Mouse (Mus musculus) intestine, embryonic 15.5 days (tissue): ENCODE data around the gene Mllt3. TPM values are rescaled to one million over a fixed set of nuclear protein-coding genes. Genes with fewer than 3 reads are reported as not detected.

Source experiments
- ATAC-seq: fragments of 200-750 bp; cut with Nextera tagmentation; 2 replicates; pipeline ENCODE4 v1.8.0; 2017; ENCODE audit warnings: moderate TSS enrichment, moderate library complexity
- H3K27ac ChIP-seq: fragments of 300-500 bp; sonication (generic); 2 replicates; pipeline ENCODE4 v1.5.1; 2015; ENCODE audit warnings: mild to moderate bottlenecking, inconsistent platforms
- H3K27me3 ChIP-seq: fragments of 300-500 bp; sonication (generic); replicated peaks from 2 replicates; pipeline ENCODE4 v1.6.1; 2015; ENCODE audit warnings: inconsistent platforms
- H3K36me3 ChIP-seq: fragments of 300-500 bp; sonication (generic); 2 replicates; pipeline ENCODE4 v1.6.1; 2015; ENCODE audit warnings: inconsistent platforms
- H3K4me1 ChIP-seq: fragments of 300-500 bp; sonication (generic); replicated peaks from 2 replicates; pipeline ENCODE4 v1.6.1; 2015; ENCODE audit warnings: inconsistent platforms
- H3K4me2 ChIP-seq: fragments of 300-500 bp; sonication (generic); replicated peaks from 2 replicates; pipeline ENCODE4 v1.6.1; 2015; ENCODE audit warnings: mild to moderate bottlenecking, inconsistent platforms
- H3K4me3 ChIP-seq: fragments of 300-500 bp; sonication (generic); replicated peaks from 2 replicates; pipeline ENCODE4 v1.5.1; 2015; ENCODE audit warnings: inconsistent platforms
- H3K9ac ChIP-seq: fragments of 300-500 bp; sonication (generic); 2 replicates; pipeline ENCODE4 v1.6.1; 2015; ENCODE audit warnings: inconsistent platforms
- H3K9me3 ChIP-seq: fragments of 300-500 bp; sonication (generic); 2 replicates; pipeline ENCODE4 v1.6.1; 2016; ENCODE audit warnings: inconsistent platforms
- WGBS: fragments of 180-500 bp; shearing (Covaris S2); methylation state at CpG from one replicate; pipeline ENCODE4 v1.1.7; 2015; 5-methylcytosine and 5-hydroxymethylcytosine counted together
- polyA plus RNA-seq: library from polyadenylated mRNA; unstranded; fragments of >200 nt; fragmentation: Nextera tagmentation; extraction: Ambion mirVana; gene quantifications from 2 replicates; pipeline ENCODE4 v1.2.1, GENCODE M21; 2015

Mllt3 gene
- polyA plus RNA-seq, 1 experiment from 2014 or later = 38.4 TPM

DNA sequence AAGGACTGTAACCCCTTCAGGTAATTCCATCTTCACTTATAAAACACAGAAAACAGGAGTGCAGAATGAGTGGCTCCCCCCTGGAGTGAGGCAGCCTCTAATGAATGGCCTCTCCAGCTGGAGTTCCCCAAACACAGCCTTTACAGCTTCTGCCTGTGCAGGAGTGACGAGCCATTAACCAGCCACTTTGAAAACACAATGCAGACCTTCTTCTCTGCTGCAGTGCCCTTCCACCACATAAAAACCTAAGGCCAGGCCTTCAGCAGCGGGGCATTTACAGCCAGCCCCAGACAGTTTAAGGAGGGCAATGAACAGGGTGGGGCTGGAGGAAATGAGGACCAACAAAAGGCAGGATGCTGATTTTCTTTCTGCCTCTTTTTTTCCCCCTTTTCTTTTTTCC lies 198.9 kb downstream of the Mllt3 start:
- WGBS = 25% methylated on average over 2 of the region's 2 CpGs
- Histone ChIP-seq H3K36me3 (no peaks in the 10 kb centered on the region), H3K27me3 (no peaks in the 10 kb centered on the region), H3K27ac (no peak overlapping the region; the same call in 1 of the 2 replicates), H3K4me3 (no peak overlapping the region), H3K4me2 (no peak overlapping the region), H3K9me3 (no peaks in the 10 kb centered on the region), H3K4me1 (peaks cover 3% of the 10 kb centered on the region; the same call in 1 of the 2 replicates), H3K9ac (no peak overlapping the region)
- peak; percentile 61; the same call in 1 of the 2 replicates for ATAC-seq

DNA sequence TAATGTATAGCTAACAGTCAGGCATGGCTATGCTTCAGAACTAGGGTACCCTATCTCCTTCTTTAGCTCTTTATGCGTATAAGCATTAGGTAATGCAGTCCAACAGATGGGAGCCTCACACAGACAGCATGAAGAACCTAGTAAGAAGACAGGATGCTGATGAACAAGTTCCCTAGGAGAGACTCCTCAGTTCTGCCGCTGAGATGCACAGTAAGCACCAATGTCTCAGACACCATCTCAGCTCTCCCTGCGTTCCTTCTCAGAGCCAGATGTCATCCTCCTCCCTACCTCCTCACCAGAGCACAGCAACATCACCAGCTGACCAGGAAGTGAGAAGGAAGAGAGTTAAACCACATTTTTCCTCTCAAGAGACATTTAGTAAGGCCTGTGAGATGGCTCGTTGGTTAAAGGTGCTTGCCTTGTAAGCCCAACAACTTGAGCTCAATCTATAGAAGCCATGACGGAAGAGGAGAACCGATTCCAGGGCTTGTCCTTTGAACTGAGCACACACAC lies 202.3 kb downstream of the Mllt3 start:
- Histone ChIP-seq H3K4me1 (peaks cover 3% of the 10 kb centered on the region; the same call in 1 of the 2 replicates), H3K27me3 (no peaks in the 10 kb centered on the region), H3K27ac (no peak overlapping the region), H3K9ac (no peak overlapping the region), H3K4me3 (no peak overlapping the region), H3K4me2 (no peak overlapping the region), H3K9me3 (no peaks in the 10 kb centered on the region), H3K36me3 (no peaks in the 10 kb centered on the region)
- WGBS = 82% methylated on average over 6 of the region's 6 CpGs
- no peak for ATAC-seq

DNA sequence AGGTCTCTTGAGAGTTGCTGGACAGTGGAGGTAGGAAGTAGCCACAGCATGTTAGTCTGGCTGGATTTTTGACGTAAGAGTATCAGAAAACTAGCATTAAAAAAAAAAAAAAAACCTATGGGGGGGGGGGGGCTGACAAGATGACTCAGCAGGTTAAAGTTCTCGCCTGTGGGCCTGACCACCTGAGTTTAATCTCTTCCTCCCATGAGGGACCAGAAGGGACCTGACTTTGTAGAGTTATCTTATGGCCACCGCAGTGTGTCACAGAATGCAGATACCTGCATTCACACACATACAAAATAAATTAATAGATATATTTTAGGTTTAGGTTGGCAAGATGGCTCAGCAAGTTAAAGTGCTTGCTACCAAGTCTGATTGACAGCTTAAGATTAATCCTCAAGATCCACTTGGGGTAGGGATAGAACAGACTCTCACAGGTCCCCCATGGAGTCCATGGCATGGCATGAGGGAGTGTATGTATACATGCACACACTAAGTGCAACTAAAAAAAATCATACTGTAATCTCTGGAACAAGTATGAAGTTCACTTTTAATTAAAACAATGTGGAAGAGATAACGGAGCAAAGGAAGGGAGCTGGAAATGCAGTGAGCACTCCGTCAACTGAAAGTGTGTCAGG lies 203.6 kb downstream of the Mllt3 start:
- Histone ChIP-seq H3K9ac (no peak overlapping the region), H3K4me2 (no peak overlapping the region), H3K4me3 (no peak overlapping the region), H3K36me3 (no peaks in the 10 kb centered on the region), H3K9me3 (no peaks in the 10 kb centered on the region), H3K27ac (no peak overlapping the region), H3K27me3 (no peaks in the 10 kb centered on the region), H3K4me1 (peaks cover 3% of the 10 kb centered on the region; the same call in 1 of the 2 replicates)
- WGBS = 89% methylated on average over 5 of the region's 5 CpGs
- ATAC-seq = no peak

DNA sequence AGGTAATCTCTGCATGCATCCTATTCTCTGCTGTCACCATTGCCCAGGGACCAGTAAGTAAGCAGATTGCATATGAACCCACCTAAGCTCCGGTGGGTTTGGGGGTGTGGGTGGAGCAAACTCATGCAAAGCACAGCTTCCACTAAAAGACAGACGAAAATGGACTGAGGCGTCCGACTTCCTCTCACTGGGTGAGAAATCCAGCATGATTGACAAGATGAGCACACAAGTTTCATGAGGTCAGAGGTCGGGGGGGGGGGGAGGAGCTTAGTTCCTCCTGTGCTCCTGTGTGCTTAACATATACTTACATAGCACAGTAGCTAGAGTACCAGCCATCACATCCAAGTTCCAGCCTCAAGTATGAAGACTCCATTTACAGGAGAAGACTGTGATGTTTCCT lies 206.8 kb downstream of the Mllt3 start:
- H3K4me1 ChIP-seq = no peaks in the 10 kb centered on the region
- H3K27me3 ChIP-seq = no peaks in the 10 kb centered on the region
- H3K9ac ChIP-seq = no peak overlapping the region
- 76% methylated on average over 5 of the region's 5 CpGs for WGBS
- no peaks in the 10 kb centered on the region for H3K36me3 ChIP-seq
- no peak overlapping the region for H3K4me3 ChIP-seq
- no peaks in the 10 kb centered on the region for H3K9me3 ChIP-seq
- H3K27ac ChIP-seq = no peak overlapping the region
- no peak overlapping the region for H3K4me2 ChIP-seq
- no peak for ATAC-seq

DNA sequence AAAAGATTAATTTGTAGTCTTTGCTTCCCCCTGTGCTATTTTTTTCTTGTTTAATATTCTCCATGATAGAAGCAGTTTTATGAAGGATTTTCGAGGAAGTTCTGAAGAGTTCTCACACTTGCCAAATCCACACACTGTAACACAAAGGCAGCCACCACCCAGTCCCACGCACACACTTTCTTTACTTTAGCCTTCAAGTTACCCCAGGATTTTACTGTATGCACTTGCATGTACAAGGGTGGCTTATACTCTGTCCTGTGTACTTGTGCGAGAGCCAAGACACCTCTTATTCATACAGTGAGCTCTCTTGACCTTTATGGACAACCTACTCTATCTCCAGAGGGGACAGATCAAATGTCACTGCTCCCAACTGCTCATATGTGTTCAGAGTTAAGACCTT lies 209.5 kb downstream of the Mllt3 start:
- WGBS = 76% methylated on average over 3 of the region's 3 CpGs
- H3K4me2 ChIP-seq = no peak overlapping the region
- no peak overlapping the region for H3K27ac ChIP-seq
- H3K4me3 ChIP-seq = no peak overlapping the region
- H3K36me3 ChIP-seq = no peaks in the 10 kb centered on the region
- no peak for ATAC-seq
- H3K9ac ChIP-seq = no peak overlapping the region
- H3K4me1 ChIP-seq = no peaks in the 10 kb centered on the region
- H3K27me3 ChIP-seq = no peaks in the 10 kb centered on the region
- H3K9me3 ChIP-seq = no peaks in the 10 kb centered on the region

DNA sequence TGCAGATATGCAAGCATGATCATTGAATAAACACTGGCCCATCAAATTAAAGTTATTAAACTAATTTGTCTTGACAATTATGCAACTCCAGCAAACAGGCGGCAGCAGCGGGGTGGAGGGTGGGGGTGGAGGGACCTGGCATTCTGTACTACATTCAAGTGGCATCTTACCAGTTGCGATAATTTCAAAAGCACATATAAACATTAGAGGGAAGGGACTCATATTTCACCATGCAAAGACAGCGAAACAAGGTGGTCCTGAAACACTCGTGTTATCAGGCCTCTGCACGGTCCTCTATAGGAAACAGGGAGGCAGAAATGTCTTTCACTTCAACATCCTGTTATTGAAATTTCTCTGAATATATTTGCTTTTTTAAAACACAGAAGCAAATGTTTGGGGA lies 210.0 kb downstream of the Mllt3 start:
- no peak overlapping the region for H3K9ac ChIP-seq
- no peaks in the 10 kb centered on the region for H3K27me3 ChIP-seq
- no peaks in the 10 kb centered on the region for H3K36me3 ChIP-seq
- no peaks in the 10 kb centered on the region for H3K9me3 ChIP-seq
- no peak overlapping the region for H3K4me2 ChIP-seq
- H3K4me1 ChIP-seq = no peaks in the 10 kb centered on the region
- H3K4me3 ChIP-seq = no peak overlapping the region
- ATAC-seq = no peak
- H3K27ac ChIP-seq = no peak overlapping the region
- WGBS = 64% methylated on average over 6 of the region's 6 CpGs

DNA sequence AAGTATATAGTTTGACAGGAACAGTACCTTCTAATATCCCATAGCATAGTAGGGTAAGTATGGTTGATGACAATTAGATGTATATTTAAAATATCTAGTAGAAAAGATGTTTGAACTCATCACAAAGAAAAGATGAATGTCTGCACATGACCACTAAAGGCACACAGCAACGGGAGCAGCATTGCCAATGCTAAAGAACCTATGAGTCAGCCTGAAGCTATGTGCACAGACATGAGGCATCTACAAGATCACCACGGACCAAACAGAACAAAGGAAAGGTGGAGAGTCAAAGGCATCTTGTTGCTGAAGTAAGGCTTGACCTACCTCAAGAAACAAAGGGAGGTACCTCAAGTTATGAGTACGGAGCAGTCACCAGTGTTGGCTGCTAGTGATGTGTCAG lies 212.3 kb downstream of the Mllt3 start:
- Histone ChIP-seq H3K4me1 (no peaks in the 10 kb centered on the region), H3K9me3 (no peaks in the 10 kb centered on the region), H3K9ac (no peak overlapping the region), H3K36me3 (no peaks in the 10 kb centered on the region), H3K27ac (no peak overlapping the region), H3K4me3 (no peak overlapping the region), H3K4me2 (no peak overlapping the region), H3K27me3 (no peaks in the 10 kb centered on the region)
- 71% methylated on average over 3 of the region's 3 CpGs for WGBS
- ATAC-seq = no peak

DNA sequence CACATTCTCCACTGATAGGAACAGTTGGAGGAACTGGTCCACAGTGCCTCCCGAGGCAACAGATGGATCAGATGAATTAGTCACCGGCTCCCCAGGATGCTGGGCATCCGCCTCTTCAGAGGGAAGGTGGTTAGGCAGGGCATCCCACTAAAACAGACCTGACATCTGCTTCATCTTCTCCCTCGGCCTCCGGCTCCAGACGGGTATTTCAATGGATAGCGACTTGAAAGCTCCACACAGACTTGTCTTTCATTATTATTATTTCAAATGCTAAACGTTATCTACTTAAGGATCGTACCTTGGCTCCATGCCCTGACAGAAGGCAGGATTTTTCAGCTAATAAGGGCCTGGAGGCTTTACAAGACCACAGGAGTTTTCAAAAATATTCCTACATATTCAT lies 214.0 kb downstream of the Mllt3 start:
- no peaks in the 10 kb centered on the region for H3K4me1 ChIP-seq
- no peak for ATAC-seq
- 65% methylated on average over 9 of the region's 9 CpGs for WGBS

DNA sequence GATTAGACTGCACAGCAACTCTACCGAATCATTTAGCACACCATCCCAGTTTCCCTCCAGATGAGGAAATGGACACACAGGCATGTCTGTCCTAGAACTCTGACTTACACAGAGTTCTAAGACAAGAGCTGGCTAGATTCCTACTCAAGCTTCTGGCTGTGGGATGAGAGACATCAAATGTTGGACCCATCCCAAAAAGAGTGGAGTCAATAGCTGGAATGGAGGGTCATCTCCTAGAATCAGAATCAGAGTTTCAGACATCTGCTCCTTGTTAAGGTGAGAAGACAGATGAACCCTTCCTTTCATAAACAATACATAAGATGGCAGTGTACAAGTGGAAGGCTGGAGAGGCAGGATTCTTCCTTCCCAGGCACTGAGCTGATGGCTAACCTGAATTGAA lies 214.9 kb downstream of the Mllt3 start:
- H3K27me3 ChIP-seq = no peaks in the 10 kb centered on the region
- no peak overlapping the region for H3K4me3 ChIP-seq
- no peak overlapping the region for H3K27ac ChIP-seq
- H3K9me3 ChIP-seq = no peaks in the 10 kb centered on the region
- no peak overlapping the region for H3K4me2 ChIP-seq
- ATAC-seq = no peak
- 88% methylated on average over 1 of the region's 1 CpGs for WGBS
- H3K36me3 ChIP-seq = no peaks in the 10 kb centered on the region
- no peaks in the 10 kb centered on the region for H3K4me1 ChIP-seq
- no peak overlapping the region for H3K9ac ChIP-seq

More for the DNA sequence above, 214.0 kb downstream of the Mllt3 start:
- H3K27ac ChIP-seq = no peak overlapping the region
- no peak overlapping the region for H3K4me2 ChIP-seq
- H3K4me3 ChIP-seq = no peak overlapping the region
- H3K9ac ChIP-seq = no peak overlapping the region
- H3K9me3 ChIP-seq = no peaks in the 10 kb centered on the region
- no peaks in the 10 kb centered on the region for H3K36me3 ChIP-seq
- H3K27me3 ChIP-seq = no peaks in the 10 kb centered on the region

DNA sequence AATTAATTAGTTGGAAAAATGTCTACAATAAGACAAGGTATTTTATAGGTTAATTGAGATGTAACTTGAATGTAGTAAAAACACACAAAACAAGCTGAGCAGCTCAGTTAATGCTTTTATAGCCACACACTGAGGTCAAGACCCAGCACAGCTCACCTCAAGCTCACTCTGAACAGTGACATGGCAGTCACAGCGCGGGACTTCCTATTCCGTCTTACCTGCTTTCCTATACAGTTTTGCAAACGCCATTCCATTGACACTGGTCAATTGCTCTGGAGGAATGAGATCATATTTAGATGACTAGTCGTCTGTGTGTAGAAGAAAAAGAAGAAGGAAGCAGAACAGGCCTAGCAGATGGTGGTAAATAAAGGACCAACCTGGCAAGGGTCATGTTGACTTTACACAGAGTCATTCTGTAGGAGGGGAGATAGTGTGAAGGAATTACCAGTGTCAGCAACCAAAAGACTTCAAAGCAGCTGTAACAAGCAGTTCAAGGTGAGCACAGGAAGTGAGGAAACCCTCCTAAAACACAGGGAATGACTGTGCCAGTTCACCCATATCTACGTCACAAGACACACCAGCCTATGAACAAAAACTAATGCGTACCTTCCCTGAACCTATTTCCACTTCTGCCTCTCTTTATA lies 217.6 kb downstream of the Mllt3 start:
- Histone ChIP-seq H3K9ac (no peak overlapping the region), H3K4me3 (no peak overlapping the region), H3K9me3 (no peaks in the 10 kb centered on the region), H3K27ac (no peak overlapping the region), H3K27me3 (no peaks in the 10 kb centered on the region), H3K36me3 (no peaks in the 10 kb centered on the region), H3K4me2 (no peak overlapping the region), H3K4me1 (no peaks in the 10 kb centered on the region)
- 61% methylated on average over 7 of the region's 7 CpGs for WGBS
- ATAC-seq = peak; percentile 84

DNA sequence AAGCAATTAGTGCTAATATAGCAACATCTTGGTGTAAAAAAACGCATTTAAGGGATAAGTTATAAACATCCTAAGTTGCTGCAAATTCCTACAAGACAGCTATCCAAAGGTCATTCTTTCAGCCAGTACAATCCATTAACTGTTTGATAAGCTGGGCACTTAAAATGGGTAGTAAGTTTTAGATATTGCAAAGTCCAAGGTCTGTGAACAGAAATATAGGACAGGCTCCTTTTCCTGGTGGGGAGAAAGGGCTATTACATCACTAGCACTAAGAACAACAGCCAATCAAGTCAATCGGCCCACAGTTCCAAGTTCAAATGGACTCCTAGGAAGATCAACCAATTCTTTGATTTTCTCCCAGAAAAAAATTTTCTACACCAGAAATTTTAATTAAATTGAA lies 221.3 kb downstream of the Mllt3 start:
- no peak overlapping the region for H3K4me2 ChIP-seq
- no peaks in the 10 kb centered on the region for H3K9me3 ChIP-seq
- no peaks in the 10 kb centered on the region for H3K36me3 ChIP-seq
- no peak overlapping the region for H3K4me3 ChIP-seq
- no peak overlapping the region for H3K27ac ChIP-seq
- 0 out of 2 replicates have a peak, but pooled peaks cover 2% of the 10 kb centered on the region for H3K4me1 ChIP-seq
- H3K9ac ChIP-seq = no peak overlapping the region
- ATAC-seq = peak; percentile 79
- 53% methylated on average over 2 of the region's 2 CpGs for WGBS
- H3K27me3 ChIP-seq = no peaks in the 10 kb centered on the region

DNA sequence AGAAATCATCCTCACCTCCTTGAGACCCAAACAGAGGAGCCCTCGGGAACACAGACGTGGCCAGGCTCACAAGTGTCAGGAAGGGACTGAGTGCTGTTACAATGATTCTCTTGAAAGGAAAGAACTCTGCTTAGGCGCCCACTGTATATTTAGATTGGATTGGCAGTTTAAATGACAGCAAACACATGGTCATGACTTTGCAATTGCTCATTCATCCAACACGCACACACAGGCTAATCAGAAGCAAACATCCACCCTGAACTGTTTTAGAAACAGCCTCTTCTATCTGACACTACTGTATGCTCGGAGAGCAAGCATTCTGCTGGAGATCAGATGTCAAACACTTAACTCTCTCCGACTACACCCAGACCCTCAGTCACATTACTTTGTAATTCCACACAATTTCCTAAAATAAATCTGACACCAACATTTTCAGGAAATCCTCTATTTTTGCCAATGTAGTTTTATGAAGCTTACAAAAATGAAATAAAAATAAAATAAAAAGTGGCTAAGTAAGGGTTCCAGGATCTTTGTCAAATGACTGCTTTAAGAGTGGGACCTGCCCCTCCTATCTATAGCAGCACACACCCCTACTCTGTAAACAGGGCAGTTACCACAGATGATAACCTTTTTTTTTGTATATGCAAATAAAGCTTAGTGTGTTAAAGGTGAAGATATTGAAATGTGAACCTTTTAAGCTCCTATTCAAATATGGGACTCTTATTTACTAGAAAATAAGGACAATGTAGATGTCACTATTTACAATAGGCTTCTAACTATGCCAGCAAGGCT lies 226.8 kb downstream of the Mllt3 start:
- Histone ChIP-seq H3K9me3 (no peaks in the 10 kb centered on the region), H3K4me3 (no peak overlapping the region), H3K9ac (no peak overlapping the region), H3K27me3 (no peaks in the 10 kb centered on the region), H3K36me3 (no peaks in the 10 kb centered on the region), H3K27ac (0 out of 2 replicates have a peak overlapping the region, but pooled peaks have one; percentile 52), H3K4me1 (peaks cover 14% of the 10 kb centered on the region), H3K4me2 (peak overlapping the region; percentile 19; the same call in 1 of the 2 replicates)
- ATAC-seq = peak; percentile 76
- 14% methylated on average over 6 of the region's 6 CpGs for WGBS
